Mouse (Mus musculus): Measurements from ENCODE around the gene Wasf2. TPM values are rescaled to one million over a fixed set of nuclear protein-coding genes. Genes with fewer than 3 reads are reported as not detected.

Gene Wasf2
- polyA plus RNA-seq, 1 experiment, result 62.0 TPM

- Histone ChIP-seq H3ac (ENCODE audit: control insufficient read depth, insufficient read length) (no peak overlapping the region), H3K4me2 (ENCODE audit: low read depth) (no peak overlapping the region), H3K36me3 (ENCODE audit: control insufficient read depth, insufficient read depth) (peaks cover 21% of the 10 kb centered on the region), H3K4me3 (no peak overlapping the region), H3K27me3 (ENCODE audit: control insufficient read depth, insufficient read depth, insufficient read length) (no peaks in the 10 kb centered on the region), H3K79me2 (ENCODE audit: control insufficient read depth, insufficient read depth) (no peaks in the 10 kb centered on the region)
- TF ChIP-seq REST (IDR thresholded peaks at IDR 0.05; ENCODE audit: insufficient read depth, insufficient read length), result no peak
- TF ChIP-seq E2F4 (IDR thresholded peaks at IDR 0.05; ENCODE audit: insufficient read depth), result no peak
- TF ChIP-seq POLR2AphosphoS2 (IDR thresholded peaks at IDR 0.05; ENCODE audit: insufficient read length, low read depth), result no peak
- no peak for TF ChIP-seq MAX (IDR thresholded peaks at IDR 0.05; ENCODE audit: low read depth)
- no peak for TF ChIP-seq TCF3 (IDR thresholded peaks at IDR 0.05; ENCODE audit: insufficient read length, low read depth)
- TF ChIP-seq CEBPB (IDR thresholded peaks at IDR 0.05; ENCODE audit: insufficient read depth, poor library complexity, severe bottlenecking), result no peak
- TF ChIP-seq TCF12 (IDR thresholded peaks at IDR 0.05; ENCODE audit: insufficient read depth, poor library complexity, severe bottlenecking), result no peak
- TF ChIP-seq MYOG (IDR thresholded peaks at IDR 0.05; ENCODE audit: control insufficient read depth in 1 of 3, insufficient read depth in 1 of 3, insufficient read length in 2 of 3, low read depth in 2 of 3), result no peak
- TF ChIP-seq USF1 (IDR thresholded peaks at IDR 0.05; ENCODE audit: low read depth), result no peak
- TF ChIP-seq MYOD1 (IDR thresholded peaks at IDR 0.05; ENCODE audit: control insufficient read depth in 1 of 3, insufficient read length in 2 of 3, low read depth in 2 of 3), result no peak
- TF ChIP-seq SRF (IDR thresholded peaks at IDR 0.05; ENCODE audit: control insufficient read depth, insufficient read length, low read depth), result no peak
- TF ChIP-seq POLR2A (IDR thresholded peaks at IDR 0.05; ENCODE audit: insufficient read length, low read depth), result no peak
Observed at GRCm38 (mm10) chr4:133197801-133198286, 67.5 kb downstream of the Wasf2 start.

DNA sequence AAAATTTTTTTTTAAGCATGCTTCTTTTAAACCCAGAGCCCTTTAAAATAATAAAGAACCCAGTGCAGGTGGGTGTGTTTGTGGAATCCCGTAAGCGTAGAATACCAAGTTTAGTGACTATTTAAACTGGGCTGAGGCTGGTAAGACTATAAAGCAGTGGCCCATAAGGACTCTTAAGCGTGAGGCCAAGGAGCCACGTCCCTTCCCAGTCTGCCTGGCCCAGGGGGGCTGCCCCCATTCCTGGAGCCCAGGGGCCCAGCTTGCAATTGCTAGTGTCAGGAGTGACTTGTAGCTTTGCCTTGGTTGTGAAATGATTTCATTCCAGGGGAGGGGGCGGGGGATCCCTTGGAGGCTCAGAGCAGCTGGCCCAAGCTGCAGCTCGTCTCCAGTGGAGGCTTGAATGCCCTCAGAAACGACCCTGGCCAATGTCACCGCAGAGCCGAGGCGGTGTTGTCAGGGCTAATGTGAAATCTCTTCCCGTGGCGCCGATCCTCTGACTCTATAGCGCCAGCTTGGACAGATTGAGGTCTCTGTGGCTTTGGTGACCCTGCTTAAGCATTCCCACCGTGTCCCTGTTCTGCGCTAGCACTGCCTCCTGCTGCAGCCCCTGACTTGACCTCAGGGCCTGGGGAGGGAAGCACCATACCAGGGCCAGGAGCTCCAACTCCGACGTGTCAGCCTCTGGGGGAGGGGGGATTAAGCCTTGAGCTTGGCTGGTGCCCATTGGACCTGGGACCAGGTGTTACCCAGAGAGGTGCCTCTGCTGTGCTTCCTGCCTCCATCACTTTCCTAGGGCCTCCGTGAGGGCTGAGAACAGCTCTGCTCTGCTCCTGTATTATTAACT is 68.3 kb downstream of the Wasf2 start:
- Histone ChIP-seq H3K79me2 (ENCODE audit: control insufficient read depth, insufficient read depth) (no peaks in the 10 kb centered on the region), H3ac (ENCODE audit: control insufficient read depth, insufficient read length) (no peak overlapping the region), H3K36me3 (ENCODE audit: control insufficient read depth, insufficient read depth) (peaks cover 14% of the 10 kb centered on the region), H3K27me3 (ENCODE audit: control insufficient read depth, insufficient read depth, insufficient read length) (no peaks in the 10 kb centered on the region), H3K4me3 (no peak overlapping the region), H3K4me2 (ENCODE audit: low read depth) (no peak overlapping the region)
- no peak for TF ChIP-seq REST (IDR thresholded peaks at IDR 0.05; ENCODE audit: insufficient read depth, insufficient read length)
- TF ChIP-seq TCF12 (IDR thresholded peaks at IDR 0.05; ENCODE audit: insufficient read depth, poor library complexity, severe bottlenecking), result no peak
- peak in 1 of 3 experiments; percentile 3 for TF ChIP-seq MYOG (IDR thresholded peaks at IDR 0.05; ENCODE audit: control insufficient read depth in 1 of 3, insufficient read depth in 1 of 3, insufficient read length in 2 of 3, low read depth in 2 of 3)

- no peaks in the 10 kb centered on the region for H3K79me2 ChIP-seq (ENCODE audit: control insufficient read depth, insufficient read depth)
- TF ChIP-seq USF1 (IDR thresholded peaks at IDR 0.05; ENCODE audit: low read depth), result no peak
- TF ChIP-seq POLR2AphosphoS2 (IDR thresholded peaks at IDR 0.05; ENCODE audit: insufficient read length, low read depth), result peak; percentile 16
- TF ChIP-seq POLR2A (IDR thresholded peaks at IDR 0.05; ENCODE audit: insufficient read length, low read depth), result peak; percentile 21
- no peak for TF ChIP-seq SRF (IDR thresholded peaks at IDR 0.05; ENCODE audit: control insufficient read depth, insufficient read length, low read depth)
- TF ChIP-seq MYOD1 (IDR thresholded peaks at IDR 0.05; ENCODE audit: control insufficient read depth in 1 of 3, insufficient read length in 2 of 3, low read depth in 2 of 3), result no peak
- H3K4me3 ChIP-seq, result no peak overlapping the region
- H3K36me3 ChIP-seq (ENCODE audit: control insufficient read depth, insufficient read depth), result peaks cover 7% of the 10 kb centered on the region
- no peaks in the 10 kb centered on the region for H3K27me3 ChIP-seq (ENCODE audit: control insufficient read depth, insufficient read depth, insufficient read length)
- no peak overlapping the region for H3K4me2 ChIP-seq (ENCODE audit: low read depth)
- no peak overlapping the region for H3ac ChIP-seq (ENCODE audit: control insufficient read depth, insufficient read length)
Observed at GRCm38 (mm10) chr4:133199743-133200142, 69.4 kb downstream of the Wasf2 start.

- Histone ChIP-seq H3K36me3 (ENCODE audit: control insufficient read depth, insufficient read depth) (peaks cover 7% of the 10 kb centered on the region), H3K79me2 (ENCODE audit: control insufficient read depth, insufficient read depth) (no peaks in the 10 kb centered on the region), H3K4me2 (ENCODE audit: low read depth) (no peak overlapping the region), H3K4me3 (no peak overlapping the region), H3K27me3 (ENCODE audit: control insufficient read depth, insufficient read depth, insufficient read length) (no peaks in the 10 kb centered on the region), H3ac (ENCODE audit: control insufficient read depth, insufficient read length) (no peak overlapping the region)
- TF ChIP-seq POLR2AphosphoS2 (IDR thresholded peaks at IDR 0.05; ENCODE audit: insufficient read length, low read depth), result no peak
- TF ChIP-seq USF1 (IDR thresholded peaks at IDR 0.05; ENCODE audit: low read depth), result no peak
- TF ChIP-seq MAX (IDR thresholded peaks at IDR 0.05; ENCODE audit: low read depth), result no peak
- no peak for TF ChIP-seq MYOD1 (IDR thresholded peaks at IDR 0.05; ENCODE audit: control insufficient read depth in 1 of 3, insufficient read length in 2 of 3, low read depth in 2 of 3)
- no peak for TF ChIP-seq TCF3 (IDR thresholded peaks at IDR 0.05; ENCODE audit: insufficient read length, low read depth)
- TF ChIP-seq CEBPB (IDR thresholded peaks at IDR 0.05; ENCODE audit: insufficient read depth, poor library complexity, severe bottlenecking), result no peak
- TF ChIP-seq TCF12 (IDR thresholded peaks at IDR 0.05; ENCODE audit: insufficient read depth, poor library complexity, severe bottlenecking), result no peak
- TF ChIP-seq POLR2A (IDR thresholded peaks at IDR 0.05; ENCODE audit: insufficient read length, low read depth), result no peak
- TF ChIP-seq REST (IDR thresholded peaks at IDR 0.05; ENCODE audit: insufficient read depth, insufficient read length), result no peak
- no peak for TF ChIP-seq MYOG (IDR thresholded peaks at IDR 0.05; ENCODE audit: control insufficient read depth in 1 of 3, insufficient read depth in 1 of 3, insufficient read length in 2 of 3, low read depth in 2 of 3)
- no peak for TF ChIP-seq E2F4 (IDR thresholded peaks at IDR 0.05; ENCODE audit: insufficient read depth)
- no peak for TF ChIP-seq SRF (IDR thresholded peaks at IDR 0.05; ENCODE audit: control insufficient read depth, insufficient read length, low read depth)
Observed at GRCm38 (mm10) chr4:133200343-133200742, 70.0 kb downstream of the Wasf2 start.

All from myocyte (in vitro differentiated cells).